Mouse (Mus musculus) erythroblast, embryonic 14.5 days (primary cell): ENCODE data around the gene Pklr. TPM values are rescaled to one million over a fixed set of nuclear protein-coding genes. Genes with fewer than 3 reads are reported as not detected.

Experiments
- H3K27me3 ChIP-seq: 2 replicates; pipeline ENCODE4 v1.6.1; 2012; ENCODE audit warnings: inconsistent platforms; ENCODE audit not compliant: control insufficient read depth
- H3K36me3 ChIP-seq: 2 replicates; pipeline ENCODE4 v1.6.1; 2012; ENCODE audit warnings: mild to moderate bottlenecking, inconsistent platforms; ENCODE audit not compliant: control insufficient read depth
- H3K4me1 ChIP-seq: 2 replicates; pipeline ENCODE4 v1.6.1; 2012; ENCODE audit warnings: inconsistent platforms; ENCODE audit not compliant: control insufficient read depth
- H3K4me3 ChIP-seq: replicated peaks from 2 replicates; pipeline ENCODE3; 2012; ENCODE audit warnings: moderate library complexity, mild to moderate bottlenecking, inconsistent platforms
- H3K9me3 ChIP-seq: 2 replicates; pipeline ENCODE4 v1.6.1; 2012; ENCODE audit warnings: low read length, inconsistent platforms, mixed read lengths; ENCODE audit not compliant: control insufficient read depth
- GATA1 ChIP-seq: IDR thresholded peaks from 2 replicates; pipeline ENCODE4 v1.6.1; 2012; ENCODE audit warnings: low read length, inconsistent platforms, mixed read lengths
- TAL1 ChIP-seq: IDR thresholded peaks from 3 replicates; pipeline ENCODE4 v1.6.1; 2012; ENCODE audit warnings: low read length, inconsistent platforms, mixed read lengths
- polyA plus RNA-seq: library from polyadenylated mRNA; stranded (reverse); fragments of >175 nt; gene quantifications from 2 replicates; pipeline ENCODE4 v1.2.3, GENCODE M21; 2012

Pklr gene
- polyA plus RNA-seq, 1 experiment: 55.5 TPM

DNA sequence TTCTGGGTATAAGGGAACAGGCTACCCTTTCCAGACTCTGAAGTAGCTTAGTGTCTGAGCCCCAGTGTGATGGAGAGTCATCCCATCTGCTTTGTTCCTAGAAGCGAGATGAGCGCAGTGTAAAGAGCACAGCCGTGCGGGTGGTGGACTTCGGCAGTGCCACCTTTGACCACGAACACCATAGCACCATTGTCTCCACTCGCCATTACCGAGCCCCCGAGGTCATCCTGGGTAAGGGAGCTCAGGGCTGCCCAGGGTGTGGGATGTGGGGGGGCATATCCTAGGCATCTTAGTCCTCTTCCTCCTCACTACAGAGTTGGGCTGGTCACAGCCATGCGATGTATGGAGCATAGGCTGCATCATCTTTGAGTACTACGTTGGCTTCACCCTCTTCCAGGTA lies 38.9 kb downstream of the Pklr start:
- Histone ChIP-seq H3K9me3 (no peaks in the 10 kb centered on the region), H3K27me3 (no peaks in the 10 kb centered on the region), H3K4me1 (peaks cover 33% of the 10 kb centered on the region), H3K36me3 (peaks cover 85% of the 10 kb centered on the region), H3K4me3 (no peak overlapping the region)
- TF ChIP-seq TAL1: no peak
- TF ChIP-seq GATA1: no peak

DNA sequence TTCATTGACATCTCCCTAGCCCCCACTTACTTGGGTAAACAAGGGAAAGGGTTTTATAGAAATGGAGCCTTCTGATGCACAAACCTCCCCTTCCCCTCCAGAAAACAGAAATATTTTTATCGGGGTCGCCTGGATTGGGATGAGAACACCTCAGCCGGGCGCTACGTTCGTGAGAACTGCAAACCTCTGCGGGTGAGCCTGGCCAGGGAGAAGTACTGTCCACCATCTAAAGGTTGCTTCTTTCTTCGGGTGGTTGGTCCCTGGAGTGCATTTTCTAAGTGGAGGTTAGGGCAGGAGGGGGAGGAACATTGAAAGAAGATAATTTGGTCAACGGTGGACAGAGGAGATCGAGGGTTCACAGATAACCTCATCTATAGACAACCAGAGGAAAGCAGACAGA lies 39.6 kb downstream of the Pklr start:
- no peak for TF ChIP-seq TAL1
- TF ChIP-seq GATA1: no peak
- H3K9me3 ChIP-seq: no peaks in the 10 kb centered on the region
- peaks cover 85% of the 10 kb centered on the region for H3K36me3 ChIP-seq
- no peak overlapping the region for H3K4me3 ChIP-seq
- H3K4me1 ChIP-seq: peaks cover 34% of the 10 kb centered on the region
- no peaks in the 10 kb centered on the region for H3K27me3 ChIP-seq

GRCm38 (mm10) chr3:89176421-89176820 lies 40.5 kb downstream of the Pklr start:
- Histone ChIP-seq H3K4me3 (peak overlapping the region; percentile 69), H3K27me3 (no peaks in the 10 kb centered on the region), H3K4me1 (peaks cover 35% of the 10 kb centered on the region), H3K36me3 (peaks cover 85% of the 10 kb centered on the region), H3K9me3 (no peaks in the 10 kb centered on the region)
- TF ChIP-seq GATA1 (no peak), TAL1 (no peak)

GRCm38 (mm10) chr3:89177242-89178106 lies 41.5 kb downstream of the Pklr start, which contains the start of gene Scamp3:
Scamp3 (plus strand) TSS chr3:89177473.
- Histone ChIP-seq H3K4me3 (peak within 1 kb of the TSS; percentile 69), H3K9me3 (no peaks in the 10 kb centered on the region), H3K4me1 (peaks cover 44% of the 10 kb centered on the region), H3K36me3 (peaks cover 86% of the 10 kb centered on the region), H3K27me3 (no peaks in the 10 kb centered on the region)
- no peak for TF ChIP-seq TAL1
- TF ChIP-seq GATA1: no peak

- Histone ChIP-seq H3K36me3 (peaks cover 85% of the 10 kb centered on the region), H3K4me3 (peak overlapping the region; percentile 69), H3K9me3 (no peaks in the 10 kb centered on the region), H3K4me1 (peaks cover 50% of the 10 kb centered on the region), H3K27me3 (no peaks in the 10 kb centered on the region)
- TF ChIP-seq TAL1 (no peak), GATA1 (no peak)
Observed at GRCm38 (mm10) chr3:89178107-89178385, 42.1 kb downstream of the Pklr start.

GRCm38 (mm10) chr3:89179056-89179455 lies 43.1 kb downstream of the Pklr start:
- peaks cover 60% of the 10 kb centered on the region for H3K4me1 ChIP-seq
- no peaks in the 10 kb centered on the region for H3K27me3 ChIP-seq
- H3K36me3 ChIP-seq: peaks cover 74% of the 10 kb centered on the region
- H3K4me3 ChIP-seq: peak overlapping the region; percentile 69
- TF ChIP-seq GATA1: no peak
- no peak for TF ChIP-seq TAL1
- H3K9me3 ChIP-seq: no peaks in the 10 kb centered on the region

- H3K4me3 ChIP-seq: no peak overlapping the region
Observed at GRCm38 (mm10) chr3:89181749-89182500, 46.0 kb downstream of the Pklr start.

DNA sequence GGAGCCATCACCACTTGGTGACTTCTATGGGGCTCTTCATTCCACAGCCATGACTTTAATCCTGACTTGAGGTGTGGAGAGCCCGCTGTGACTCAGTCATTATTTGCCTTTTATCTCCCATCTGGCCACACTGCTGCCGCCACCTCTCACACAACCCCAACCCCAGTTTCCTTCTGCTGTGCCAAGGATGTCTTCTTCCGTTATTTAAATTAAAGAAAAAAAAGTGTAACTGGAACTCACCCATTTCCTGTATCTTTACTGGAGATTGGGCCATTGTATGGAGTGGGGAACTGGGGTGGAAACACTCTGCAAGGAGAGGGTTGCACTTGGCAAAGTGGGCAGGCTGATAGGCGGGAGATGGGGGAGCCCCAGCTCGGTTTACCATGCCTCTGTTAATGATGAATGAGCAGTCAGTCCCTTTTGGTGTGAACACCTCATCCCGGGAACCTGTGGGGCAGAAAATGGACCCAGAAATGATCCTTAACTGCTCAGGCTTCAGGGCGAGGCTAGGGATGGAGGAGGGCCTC lies 46.7 kb downstream of the Pklr start:
- TF ChIP-seq TAL1: no peak
- TF ChIP-seq GATA1: no peak
- H3K9me3 ChIP-seq: no peaks in the 10 kb centered on the region
- peak overlapping the region; percentile 65 for H3K4me3 ChIP-seq
- peaks cover 47% of the 10 kb centered on the region for H3K36me3 ChIP-seq
- no peaks in the 10 kb centered on the region for H3K27me3 ChIP-seq
- H3K4me1 ChIP-seq: peaks cover 56% of the 10 kb centered on the region

More at GRCm38 (mm10) chr3:89181749-89182500, 46.0 kb downstream of the Pklr start:
- TF ChIP-seq GATA1 (no peak), TAL1 (no peak)
- H3K27me3 ChIP-seq: no peaks in the 10 kb centered on the region
- no peaks in the 10 kb centered on the region for H3K9me3 ChIP-seq
- H3K4me1 ChIP-seq: peaks cover 57% of the 10 kb centered on the region
- H3K36me3 ChIP-seq: peaks cover 47% of the 10 kb centered on the region
